Mouse (Mus musculus) MEL (cell line): ENCODE measurements at regions not wholly inside any gene's neighbourhood (a gene's known extent, or its start where the extent isn't known, plus 50 kb on each side); places are given as distances from the start of the nearest gene placed in this dataset.

ENCODE experiments used
- DNase-seq: peaks from one replicate; pipeline ENCODE4 v3.0.0; 2011; ENCODE audit warnings: low read depth, low spot score
- H3K27ac ChIP-seq: 2 replicates; pipeline ENCODE4 v1.5.1; 2012; ENCODE audit warnings: low read depth, mild to moderate bottlenecking, control low read depth, low read length, moderate library complexity; ENCODE audit not compliant: control insufficient read depth
- H3K27me3 ChIP-seq, 2 experiments: fragments of 150-350 bp in 1 of 2; sonication (generic) in 1 of 2; 2 replicates each; pipeline ENCODE4 v1.6.1; 2012; ENCODE audit warnings: low read length in 2 of 2, mild to moderate bottlenecking in 2 of 2, improper control_type of control experiment in 1 of 2, moderate library complexity in 1 of 2; ENCODE audit not compliant: insufficient read depth in 2 of 2, control insufficient read depth in 1 of 2
- H3K36me3 ChIP-seq, 2 experiments: 2 replicates each; pipeline ENCODE4 v1.6.1; 2012 to 2014; ENCODE audit warnings: low read length in 2 of 2, improper control_type of control experiment in 1 of 2, inconsistent platforms in 1 of 2, mild to moderate bottlenecking in 1 of 2; ENCODE audit not compliant: insufficient read depth in 2 of 2, control insufficient read depth in 1 of 2
- H3K4me1 ChIP-seq, 2 experiments: fragments of 150-350 bp in 1 of 2; sonication (generic) in 1 of 2; 2 replicates each; pipeline ENCODE4 v1.6.1; 2012; ENCODE audit warnings: low read length in 2 of 2, improper control_type of control experiment in 1 of 2, mild to moderate bottlenecking in 1 of 2; ENCODE audit not compliant: insufficient read depth in 2 of 2, control insufficient read depth in 1 of 2
- H3K4me3 ChIP-seq, 2 experiments: fragments of 150-350 bp in 1 of 2; sonication (generic) in 1 of 2; 2 replicates each; pipeline ENCODE4 v1.5.1; 2012; ENCODE audit warnings: low read depth in 2 of 2, low read length in 2 of 2, mild to moderate bottlenecking in 2 of 2, moderate library complexity in 2 of 2, control low read depth in 1 of 2, improper control_type of control experiment in 1 of 2; ENCODE audit not compliant: control insufficient read depth in 1 of 2, insufficient read depth in 1 of 2
- H3K79me2 ChIP-seq: 2 replicates; pipeline ENCODE4 v1.6.1; 2012; ENCODE audit warnings: mild to moderate bottlenecking, low read length, moderate library complexity; ENCODE audit not compliant: control insufficient read depth, poor library complexity, insufficient read depth
- H3K9ac ChIP-seq: 2 replicates; pipeline ENCODE4 v1.6.1; 2012; ENCODE audit warnings: low read depth, mild to moderate bottlenecking, control low read depth, low read length, moderate library complexity; ENCODE audit not compliant: control insufficient read depth, poor library complexity, severe bottlenecking
- H3K9me3 ChIP-seq: fragments of 150-350 bp; sonication (generic); replicated peaks from 2 replicates; pipeline ENCODE4 v1.6.1; 2012; ENCODE audit warnings: mild to moderate bottlenecking, low read length, improper control_type of control experiment, moderate library complexity; ENCODE audit not compliant: insufficient read depth
- CHD1 ChIP-seq: IDR thresholded peaks from 2 replicates; pipeline ENCODE4 v1.6.1; 2012; ENCODE audit warnings: low read depth, mild to moderate bottlenecking, inconsistent platforms, low read length, improper control_type of control experiment
- CTCF ChIP-seq, 3 experiments: IDR thresholded peaks in 2 of 3; conservative IDR thresholded peaks in 1 of 3; 2 replicates each; pipeline ENCODE4 v1.5.1; 2011 to 2012; ENCODE audit warnings: low read length in 3 of 3, low read depth in 2 of 3, mild to moderate bottlenecking in 2 of 3, improper control_type of control experiment in 1 of 3, inconsistent platforms in 1 of 3, mixed read lengths in 1 of 3, moderate library complexity in 1 of 3; ENCODE audit not compliant: control insufficient read depth in 1 of 3, insufficient read depth in 1 of 3, poor library complexity in 1 of 3, severe bottlenecking in 1 of 3
- E2F4 ChIP-seq: IDR thresholded peaks from 2 replicates; pipeline ENCODE4 v1.6.1; 2011; ENCODE audit warnings: low read depth, low read length, improper control_type of control experiment, borderline replicate concordance
- ELF1 ChIP-seq: IDR thresholded peaks from 2 replicates; pipeline ENCODE4 v1.6.1; 2014; ENCODE audit warnings: low read depth, mild to moderate bottlenecking, inconsistent platforms, low read length, improper control_type of control experiment, moderate library complexity
- ETS1 ChIP-seq: IDR thresholded peaks from 2 replicates; pipeline ENCODE4 v1.6.1; 2012; ENCODE audit warnings: low read depth, mild to moderate bottlenecking, inconsistent platforms, low read length, improper control_type of control experiment, moderate library complexity
- GATA1 ChIP-seq: IDR thresholded peaks from 2 replicates; pipeline ENCODE4 v1.6.1; 2011; ENCODE audit warnings: low read depth, low read length, improper control_type of control experiment
- MAX ChIP-seq: IDR thresholded peaks from 2 replicates; pipeline ENCODE4 v1.6.1; 2011; ENCODE audit warnings: low read length, improper control_type of control experiment
- MAZ ChIP-seq: IDR thresholded peaks from 2 replicates; pipeline ENCODE4 v1.6.1; 2012; ENCODE audit warnings: low read depth, mild to moderate bottlenecking, inconsistent platforms, low read length, improper control_type of control experiment
- MEF2A ChIP-seq: IDR thresholded peaks from 2 replicates; pipeline ENCODE4 v1.6.1; 2014; ENCODE audit warnings: low read depth, mild to moderate bottlenecking, inconsistent platforms, low read length, improper control_type of control experiment; ENCODE audit not compliant: poor library complexity, insufficient replicate concordance, severe bottlenecking; ENCODE audit errors: extremely low read depth
- NELFE ChIP-seq: IDR thresholded peaks from 2 replicates; pipeline ENCODE4 v1.6.1; 2011; ENCODE audit warnings: low read depth, low read length, improper control_type of control experiment
- NRF1 ChIP-seq: IDR thresholded peaks from 2 replicates; pipeline ENCODE4 v1.6.1; 2014; ENCODE audit warnings: low read depth, mild to moderate bottlenecking, inconsistent platforms, low read length, improper control_type of control experiment, moderate library complexity; ENCODE audit not compliant: poor library complexity, insufficient read depth, severe bottlenecking
- RAD21 ChIP-seq: IDR thresholded peaks from 2 replicates; pipeline ENCODE4 v1.6.1; 2011; ENCODE audit warnings: mild to moderate bottlenecking, low read depth, low read length, improper control_type of control experiment
- SIN3A ChIP-seq: IDR thresholded peaks from 2 replicates; pipeline ENCODE4 v1.6.1; 2012; ENCODE audit warnings: low read length, improper control_type of control experiment, inconsistent platforms
- SMC3 ChIP-seq: IDR thresholded peaks from 2 replicates; pipeline ENCODE4 v1.6.1; 2011; ENCODE audit warnings: low read depth, low read length, improper control_type of control experiment
- TBP ChIP-seq: IDR thresholded peaks from 2 replicates; pipeline ENCODE4 v1.8.0; 2011; ENCODE audit warnings: low read depth, low read length, improper control_type of control experiment
- UBTF ChIP-seq: IDR thresholded peaks from 2 replicates; pipeline ENCODE4 v1.6.1; 2012; ENCODE audit warnings: low read depth, mild to moderate bottlenecking, inconsistent platforms, low read length, improper control_type of control experiment, moderate library complexity, borderline replicate concordance; ENCODE audit not compliant: insufficient read depth
- USF2 ChIP-seq, 2 experiments: IDR thresholded peaks; 2 replicates each; pipeline ENCODE4 v1.6.1; 2011 to 2012; ENCODE audit warnings: improper control_type of control experiment in 2 of 2, low read length in 2 of 2, borderline replicate concordance in 1 of 2, inconsistent platforms in 1 of 2, low read depth in 1 of 2, mild to moderate bottlenecking in 1 of 2; ENCODE audit not compliant: insufficient read depth in 1 of 2
- ZKSCAN1 ChIP-seq: IDR thresholded peaks from 2 replicates; pipeline ENCODE4 v1.6.1; 2012; ENCODE audit warnings: low read depth, mild to moderate bottlenecking, inconsistent platforms, low read length, improper control_type of control experiment, moderate library complexity

DNA sequence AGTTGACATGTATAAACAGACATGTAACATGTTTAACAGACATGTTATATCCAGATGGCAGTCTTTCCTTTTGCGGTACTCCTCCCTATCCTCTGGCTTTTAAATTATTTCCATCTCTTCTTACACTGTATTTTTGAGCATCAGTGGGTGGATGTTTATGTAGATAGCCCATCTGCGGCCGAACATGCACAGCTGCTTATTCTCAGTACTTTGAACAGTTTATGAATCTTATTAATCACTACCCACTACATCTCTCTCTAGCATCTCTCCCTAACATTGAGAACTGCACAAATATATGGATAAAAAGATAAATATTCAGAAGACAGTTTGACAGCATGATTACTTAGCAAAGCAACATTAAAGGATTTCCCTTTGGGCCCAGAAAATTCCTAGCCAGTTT lies 212.8 kb upstream of the Dnajc24 start:
- Histone ChIP-seq H3K27me3 (no peaks in the 10 kb centered on the region; a peak in 1 of 4 replicates), H3K36me3 (no peaks in the 10 kb centered on the region), H3K4me3 (no peak overlapping the region), H3K27ac (no peak overlapping the region), H3K9ac (no peak overlapping the region), H3K9me3 (no peaks in the 10 kb centered on the region), H3K79me2 (no peaks in the 10 kb centered on the region), H3K4me1 (no peaks in the 10 kb centered on the region)
- no peak for DNase-seq
- TF ChIP-seq TBP (no peak), MEF2A (no peak), ZKSCAN1 (no peak), USF2 (IDR thresholded peaks at IDR 0.05; ENCODE audit: borderline replicate concordance in 1 of 2, insufficient read depth in 1 of 2, low read depth in 1 of 2, low read length in 2 of 2) (no peak), GATA1 (no peak), SMC3 (no peak), CTCF (IDR thresholded peaks at IDR 0.05 in 2 of 3, conservative IDR thresholded peaks at IDR 0.05 in 1 of 3; ENCODE audit: control insufficient read depth in 1 of 3, insufficient read depth in 1 of 3, low read depth in 2 of 3, low read length in 3 of 3, poor library complexity in 1 of 3, severe bottlenecking in 1 of 3) (no peak), ELF1 (no peak), ETS1 (no peak), SIN3A (no peak), CHD1 (no peak)

- TF ChIP-seq UBTF, result no peak
- TF ChIP-seq TBP, result no peak
- no peak for TF ChIP-seq MAX
- TF ChIP-seq MAZ, result no peak
- no peak for TF ChIP-seq RAD21
- TF ChIP-seq E2F4, result no peak
- TF ChIP-seq CTCF (IDR thresholded peaks at IDR 0.05 in 2 of 3, conservative IDR thresholded peaks at IDR 0.05 in 1 of 3; ENCODE audit: control insufficient read depth in 1 of 3, insufficient read depth in 1 of 3, low read depth in 2 of 3, low read length in 3 of 3, poor library complexity in 1 of 3, severe bottlenecking in 1 of 3), result no peak
- no peak for TF ChIP-seq NRF1
- no peak for TF ChIP-seq CHD1
- TF ChIP-seq NELFE, result no peak
- no peaks in the 10 kb centered on the region for H3K4me1 ChIP-seq
- no peak overlapping the region for H3K9ac ChIP-seq
- no peak for DNase-seq
- no peaks in the 10 kb centered on the region; a peak in 1 of 4 replicates for H3K27me3 ChIP-seq
- H3K36me3 ChIP-seq, result no peaks in the 10 kb centered on the region
- no peak overlapping the region for H3K27ac ChIP-seq
- H3K4me3 ChIP-seq, result no peak overlapping the region
- no peaks in the 10 kb centered on the region for H3K9me3 ChIP-seq
- no peaks in the 10 kb centered on the region for H3K79me2 ChIP-seq
Observed at GRCm38 (mm10) chr2:106213740-106214139, 210.4 kb upstream of the Dnajc24 start.
